Mouse (Mus musculus): ENCODE measurements around the gene Fbxl2. TPM values are rescaled to one million over a fixed set of nuclear protein-coding genes. Genes with fewer than 3 reads are reported as not detected.

Fbxl2 gene
- total and polyA plus RNA-seq, 3 experiments = 0.54 to 1.1 (median 0.81) TPM

DNA sequence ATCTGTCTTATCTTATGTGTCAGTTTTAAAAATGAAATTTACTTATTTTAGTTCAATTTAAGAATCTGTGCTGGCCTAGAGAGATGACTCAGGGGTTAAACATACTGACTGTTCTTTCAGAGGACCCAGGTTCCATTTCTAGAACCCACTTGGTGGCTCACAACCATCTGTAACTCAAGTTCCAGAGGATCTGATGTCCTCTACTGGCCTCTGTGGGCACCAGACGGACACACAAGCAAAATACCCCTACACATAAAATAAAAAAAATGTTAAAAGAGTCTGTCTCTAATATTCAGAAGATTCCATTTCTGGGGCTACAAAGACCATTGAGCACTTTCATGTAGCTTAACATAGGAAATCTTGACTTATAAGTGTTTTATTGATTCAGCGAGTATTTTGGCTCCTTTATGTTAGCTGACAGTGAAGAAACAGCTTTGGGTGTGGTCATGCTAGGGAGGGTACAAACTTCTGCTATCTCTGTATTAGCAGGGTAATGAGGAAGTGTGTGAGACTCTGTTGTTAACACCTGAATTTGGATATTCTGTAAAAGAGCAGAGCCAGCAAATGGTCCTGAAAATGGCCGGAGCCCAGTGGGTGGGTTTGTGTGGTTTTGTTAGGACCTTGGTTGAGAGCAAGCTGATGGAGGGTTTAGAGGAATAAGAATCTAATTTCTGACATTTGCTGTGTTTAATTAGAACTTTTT is 104.7 kb downstream of the Fbxl2 start:
- peaks cover 0 to 35% of the 10 kb centered on the region in 2 experiments; a peak in 2 of 4 replicates for H3K4me1 ChIP-seq (ENCODE audit: control insufficient read depth in 1 of 2, insufficient read depth in 2 of 2)
- peaks cover 7 to 69% of the 10 kb centered on the region in 2 experiments for H3K36me3 ChIP-seq (replicated peaks in 1 of 2; ENCODE audit: control insufficient read depth in 1 of 2, insufficient read depth in 1 of 2, low read length in 1 of 2)
- no peak for DNase-seq (ENCODE audit: extremely low read depth)
- in situ Hi-C loops (cut with MboI; ENCODE audit: low pct_ligation_motif_present, low pct_unique_long_range_greater_than_20kb, low sequenced_read_pairs) (no loop called here), dilution Hi-C loops (cut with MboI; ENCODE audit: extremely low pct_ligation_motif_present, extremely low pct_unique_long_range_greater_than_20kb, low sequenced_read_pairs) (no loop called here)
- H3K4me3 ChIP-seq (replicated peaks in 1 of 3; ENCODE audit: low read depth in 2 of 3, low read length in 2 of 3, poor library complexity in 1 of 3) = no peak overlapping the region
- no peaks in the 10 kb centered on the region for H3K27me3 ChIP-seq (replicated peaks)
- TF ChIP-seq IRF4 (IDR thresholded peaks at IDR 0.05; ENCODE audit: low read depth, low read length) = no peak
- TF ChIP-seq GABPA (IDR thresholded peaks at IDR 0.05; ENCODE audit: insufficient replicate concordance, low read depth, low read length) = no peak
- no peak for TF ChIP-seq E2F4 (IDR thresholded peaks at IDR 0.05; ENCODE audit: insufficient replicate concordance, low read depth, low read length)
- TF ChIP-seq SMC3 (IDR thresholded peaks at IDR 0.05; ENCODE audit: low read depth, low read length) = no peak
- TF ChIP-seq EP300 (IDR thresholded peaks at IDR 0.05; ENCODE audit: low read length) = no peak
- TF ChIP-seq ZKSCAN1 (IDR thresholded peaks at IDR 0.05; ENCODE audit: borderline replicate concordance, low read depth, low read length) = no peak
- TF ChIP-seq HCFC1 (IDR thresholded peaks at IDR 0.05; ENCODE audit: low read depth, low read length) = no peak
- no peak for TF ChIP-seq ZC3H11A (IDR thresholded peaks at IDR 0.05; ENCODE audit: low read depth, low read length)
- no peak for TF ChIP-seq RAD21 (IDR thresholded peaks at IDR 0.05; ENCODE audit: low read depth, low read length)
- no peak for TF ChIP-seq TCF12 (IDR thresholded peaks at IDR 0.05; ENCODE audit: low read depth, low read length)
- no peak for TF ChIP-seq MYC (IDR thresholded peaks at IDR 0.05; ENCODE audit: low read depth, low read length)
- no peak for TF ChIP-seq PAX5 (IDR thresholded peaks at IDR 0.05; ENCODE audit: low read length)
- no peak for TF ChIP-seq NELFE (IDR thresholded peaks at IDR 0.05; ENCODE audit: low read depth, low read length)
- TF ChIP-seq MAFK (IDR thresholded peaks at IDR 0.05; ENCODE audit: insufficient replicate concordance, low read length) = no peak
- TF ChIP-seq CHD2 (IDR thresholded peaks at IDR 0.05; ENCODE audit: low read length) = no peak
- no peak for TF ChIP-seq BHLHE40 (IDR thresholded peaks at IDR 0.05; ENCODE audit: low read depth, low read length)
- TF ChIP-seq SIN3A (IDR thresholded peaks at IDR 0.05; ENCODE audit: low read length) = no peak
- TF ChIP-seq MEF2A (IDR thresholded peaks at IDR 0.05; ENCODE audit: borderline replicate concordance, low read depth, low read length) = no peak
- no peak for TF ChIP-seq UBTF (IDR thresholded peaks at IDR 0.05; ENCODE audit: low read depth, low read length)
- TF ChIP-seq MAZ (IDR thresholded peaks at IDR 0.05; ENCODE audit: low read depth, low read length) = no peak
- H3K4me2 ChIP-seq (ENCODE audit: insufficient read depth, low read depth, poor library complexity, severe bottlenecking) = no peak overlapping the region
- no peak overlapping the region for H3K27ac ChIP-seq (ENCODE audit: insufficient read depth, low read depth)
- no peaks in the 10 kb centered on the region for H3K9me3 ChIP-seq (replicated peaks; ENCODE audit: low read length)
- H3K9ac ChIP-seq (ENCODE audit: insufficient read depth, low read depth) = no peak overlapping the region
- H3K79me2 ChIP-seq (replicated peaks; ENCODE audit: control insufficient read depth, extremely low read depth, insufficient read depth, poor library complexity, severe bottlenecking) = peaks cover 78% of the 10 kb centered on the region
